Mouse (Mus musculus): ENCODE measurements at regions not wholly inside any gene's neighbourhood (a gene's known extent, or its start where the extent isn't known, plus 50 kb on each side); places are given as distances from the start of the nearest gene placed in this dataset.
A peak's percentile ranks its signal among the peaks of the same experiment; 100 is the strongest.

GRCm38 (mm10) chr8:62752725-62753430, 197.9 kb upstream of the Spock3 start:
- Histone ChIP-seq H3K9me3 (no peaks in the 10 kb centered on the region), H3K36me3 (replicated peaks) (no peaks in the 10 kb centered on the region), H3K27me3 (replicated peaks) (no peaks in the 10 kb centered on the region), H3K4me2 (no peak overlapping the region), H3K9ac (no peak overlapping the region), H3K27ac (no peak overlapping the region), H3K4me1 (no peaks in the 10 kb centered on the region), H3K4me3 (no peak overlapping the region)
- 37% methylated on average over 8 of the region's 8 CpGs for WGBS
- ATAC-seq (replicated peaks) = peak; percentile 97

- no peak overlapping the region for H3K9ac ChIP-seq
- no peak overlapping the region for H3K27ac ChIP-seq
- no peak overlapping the region for H3K4me3 ChIP-seq
- H3K36me3 ChIP-seq (replicated peaks) = no peaks in the 10 kb centered on the region
- WGBS = 79% methylated on average over 6 of the region's 6 CpGs
- H3K27me3 ChIP-seq (replicated peaks) = no peaks in the 10 kb centered on the region
- no peaks in the 10 kb centered on the region for H3K9me3 ChIP-seq
- H3K4me2 ChIP-seq = no peak overlapping the region
- no peaks in the 10 kb centered on the region for H3K4me1 ChIP-seq
- ATAC-seq (replicated peaks) = no peak
Observed at GRCm38 (mm10) chr8:62773766-62774165, 177.0 kb upstream of the Spock3 start.

- no peak for ATAC-seq (replicated peaks)
- Histone ChIP-seq H3K4me1 (no peaks in the 10 kb centered on the region), H3K4me3 (no peak overlapping the region), H3K9me3 (no peaks in the 10 kb centered on the region), H3K27ac (no peak overlapping the region), H3K27me3 (replicated peaks) (no peaks in the 10 kb centered on the region), H3K4me2 (no peak overlapping the region), H3K9ac (no peak overlapping the region), H3K36me3 (replicated peaks) (no peaks in the 10 kb centered on the region)
- 83% methylated on average over 1 of the region's 1 CpGs for WGBS
Observed at GRCm38 (mm10) chr8:62804467-62804866, 146.3 kb upstream of the Spock3 start.

Measured in midbrain, embryonic 15.5 days (tissue).